Mouse (Mus musculus) G1E (cell line): ENCODE data around the gene C7.

Experiments used
- CTCF ChIP-seq: IDR thresholded peaks from 2 replicates; pipeline ENCODE4 v1.5.1; 2012; ENCODE audit warnings: low read depth, low read length, inconsistent platforms, mixed read lengths
- GATA1 ChIP-seq: IDR thresholded peaks from 2 replicates; pipeline ENCODE4 v1.6.1; 2012; ENCODE audit warnings: borderline replicate concordance, low read length, inconsistent platforms, mixed read lengths
- POLR2AphosphoS5 ChIP-seq: IDR thresholded peaks from 2 replicates; pipeline ENCODE4 v1.6.1; 2012; ENCODE audit warnings: low read depth, low read length, inconsistent platforms; ENCODE audit not compliant: insufficient replicate concordance
- TAL1 ChIP-seq: conservative IDR thresholded peaks from 2 replicates; pipeline ENCODE4 v1.6.1; 2012; ENCODE audit warnings: low read depth, low read length, inconsistent platforms, mixed read lengths

GRCm38 (mm10) chr15:5029256-5029655 is 34.3 kb downstream of the C7 start:
- TF ChIP-seq GATA1 (no peak), CTCF (no peak), POLR2AphosphoS5 (no peak), TAL1 (no peak)
